Mouse (Mus musculus) lung, postnatal 4 days (tissue): ENCODE data around the gene Rbm46.

Experiments
- DNase-seq, 2 experiments: peaks; one replicate each; pipeline ENCODE4 v3.0.0; 2021

Gene Rbm46

GRCm38 (mm10) chr3:82876372-82876739 is at the start of gene Rbm46:
TSS of gene Rbm46 (minus strand) at chr3:82876483.
- DNase-seq = peak; percentile 85 to 95

- no peak for DNase-seq
Measured at GRCm38 (mm10) chr3:82915632-82916031, 39.3 kb upstream of the Rbm46 start.

- no peak for DNase-seq
Measured at GRCm38 (mm10) chr3:82908671-82909070, 32.4 kb upstream of the Rbm46 start.

GRCm38 (mm10) chr3:82904211-82904908 is 28.1 kb upstream of the Rbm46 start:
- peak in 1 of 2 experiments; percentile 20 for DNase-seq

- DNase-seq = peak; percentile 16 to 50
Measured at GRCm38 (mm10) chr3:82903613-82904205, 27.4 kb upstream of the Rbm46 start, which contains the start of gene Lrat. TSS of gene Lrat (minus strand) at chr3:82903973.

- no peak for DNase-seq
Measured at GRCm38 (mm10) chr3:82902757-82903612, 26.7 kb upstream of the Rbm46 start.

GRCm38 (mm10) chr3:82888842-82889241 is 12.6 kb upstream of the Rbm46 start:
- DNase-seq = no peak

GRCm38 (mm10) chr3:82877258-82877657 is 975 bp upstream of the Rbm46 start:
- peak in 1 of 2 experiments; percentile 36 for DNase-seq

GRCm38 (mm10) chr3:82875671-82876371 is 462 bp downstream of the Rbm46 start:
- DNase-seq = peak; percentile 9 to 31

GRCm38 (mm10) chr3:82857414-82858077 is 18.7 kb downstream of the Rbm46 start:
- peak in 1 of 2 experiments; percentile 9 for DNase-seq

- DNase-seq = no peak
Measured at GRCm38 (mm10) chr3:82825165-82825564, 51.1 kb downstream of the Rbm46 start.

GRCm38 (mm10) chr3:82811851-82812250 is 64.4 kb downstream of the Rbm46 start:
- DNase-seq = no peak

GRCm38 (mm10) chr3:82810334-82811120 is 65.8 kb downstream of the Rbm46 start:
- DNase-seq = no peak

- no peak for DNase-seq
Measured at GRCm38 (mm10) chr3:82809769-82810168, 66.5 kb downstream of the Rbm46 start.

GRCm38 (mm10) chr3:82808323-82808911 is 67.9 kb downstream of the Rbm46 start:
- no peak for DNase-seq

GRCm38 (mm10) chr3:82805291-82805690 is 71.0 kb downstream of the Rbm46 start:
- no peak for DNase-seq

GRCm38 (mm10) chr3:82800470-82800843 is 75.8 kb downstream of the Rbm46 start:
- no peak for DNase-seq

- no peak for DNase-seq
Measured at GRCm38 (mm10) chr3:82799735-82800469, 76.4 kb downstream of the Rbm46 start.

- DNase-seq = no peak
Measured at GRCm38 (mm10) chr3:82793656-82794055, 82.6 kb downstream of the Rbm46 start.

GRCm38 (mm10) chr3:82791663-82792062 is 84.6 kb downstream of the Rbm46 start:
- DNase-seq = no peak
